Mouse (Mus musculus) megakaryocyte, adult 5-6 weeks (primary cell): ENCODE results near the gene Stard3. TPM values are rescaled to one million over a fixed set of nuclear protein-coding genes. Genes with fewer than 3 reads are reported as not detected.
A peak's percentile ranks its signal among the peaks of the same experiment; 100 is the strongest.
"Not testable (repeated sequence)": the region's sequence is repeated elsewhere in the genome, so short reads cannot be mapped to it uniquely, and the experiment has no call there.

Source experiments
- ATAC-seq: 2 replicates; pipeline ENCODE4 v1.8.0; 2016; ENCODE audit warnings: mild to moderate bottlenecking, inconsistent platforms; ENCODE audit not compliant: poor library complexity, severe bottlenecking
- total RNA-seq, 2 experiments: library from RNA; stranded (forward) in 1 of 2; stranded (reverse) in 1 of 2; fragments of 153-499, 151-499 nt in 1 of 2; fragments of 221-1000, 200-1000 nt in 1 of 2; gene quantifications; 2 replicates each; pipeline versions ENCODE4 v1.2.3 to v1.2.4; 2015 to 2017

Gene Stard3
- total RNA-seq, 2 experiments from 2014 or later: 28.5 to 39.9 TPM

DNA sequence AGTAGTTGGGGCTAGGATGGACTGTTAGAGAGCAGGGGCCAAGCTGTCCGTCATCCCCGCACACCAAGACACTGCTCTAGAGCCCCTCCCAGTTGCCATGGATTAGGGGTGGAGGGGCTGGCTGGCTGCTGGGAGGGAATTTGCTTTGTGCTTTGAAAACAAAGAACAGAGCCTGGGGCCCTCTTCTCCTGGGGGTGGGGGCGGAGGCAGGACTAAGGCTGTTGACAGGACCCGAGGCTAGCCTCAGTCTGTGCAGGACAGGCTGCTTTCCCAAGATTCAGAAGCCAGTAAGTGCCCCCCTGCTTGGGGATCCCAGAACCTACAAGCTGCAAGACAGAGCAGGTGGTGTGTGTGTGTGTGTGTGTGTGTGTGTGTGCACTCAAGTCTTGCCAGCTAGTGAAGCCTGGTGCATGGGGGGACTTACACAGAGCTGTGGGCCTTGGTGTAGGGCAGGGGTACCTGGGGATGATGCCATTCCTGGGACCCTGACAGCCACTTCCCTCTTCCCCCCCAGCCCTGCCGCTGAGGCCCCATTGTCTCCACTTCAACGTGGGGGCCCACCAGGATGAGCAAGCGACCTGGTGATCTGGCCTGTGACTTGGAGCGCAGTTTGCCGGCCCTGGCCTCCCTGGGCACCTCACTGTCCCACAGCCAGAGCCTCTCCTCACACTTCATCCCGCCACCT lies 13.5 kb downstream of the Stard3 start:
- ATAC-seq: no peak

DNA sequence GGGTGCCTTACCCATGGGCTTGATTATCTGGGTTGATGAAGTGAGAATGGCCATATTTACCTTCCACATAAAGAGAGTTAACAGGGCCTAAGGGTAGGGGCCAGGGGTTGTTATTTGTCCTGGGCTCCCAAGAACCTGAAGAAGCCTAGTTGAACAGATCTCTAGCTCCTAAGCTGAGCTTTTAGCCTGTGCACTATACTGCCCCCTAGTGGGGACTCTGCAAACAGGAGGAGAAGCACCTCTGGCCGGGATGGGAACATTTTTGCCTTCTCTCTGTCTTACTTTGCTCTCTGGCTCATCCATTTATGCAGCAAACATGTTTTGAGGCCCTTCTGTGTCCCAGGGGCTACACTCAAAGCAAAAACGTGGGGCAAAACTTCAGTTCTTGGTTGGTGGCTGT lies 14.2 kb downstream of the Stard3 start:
- ATAC-seq: peak; percentile 79

DNA sequence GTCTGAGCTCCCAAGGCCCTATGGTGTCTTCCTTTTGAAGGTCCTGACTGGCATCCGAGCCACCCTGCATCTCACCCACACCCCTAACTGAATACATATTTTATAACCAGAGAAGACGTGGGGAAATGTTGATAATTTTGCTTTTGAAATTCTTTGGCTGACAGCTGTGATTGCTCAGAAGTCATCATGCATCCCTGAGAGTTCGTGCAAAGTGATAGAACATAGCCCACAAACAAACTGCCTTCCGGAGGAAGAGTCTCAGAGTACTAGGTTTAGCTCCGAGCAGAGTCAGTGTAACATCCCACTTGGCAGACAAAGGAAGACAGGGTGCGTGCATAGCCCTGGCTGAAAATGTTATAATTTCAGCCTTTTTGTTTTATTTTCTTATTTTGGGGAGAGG lies 15.1 kb downstream of the Stard3 start:
- ATAC-seq: no peak

DNA sequence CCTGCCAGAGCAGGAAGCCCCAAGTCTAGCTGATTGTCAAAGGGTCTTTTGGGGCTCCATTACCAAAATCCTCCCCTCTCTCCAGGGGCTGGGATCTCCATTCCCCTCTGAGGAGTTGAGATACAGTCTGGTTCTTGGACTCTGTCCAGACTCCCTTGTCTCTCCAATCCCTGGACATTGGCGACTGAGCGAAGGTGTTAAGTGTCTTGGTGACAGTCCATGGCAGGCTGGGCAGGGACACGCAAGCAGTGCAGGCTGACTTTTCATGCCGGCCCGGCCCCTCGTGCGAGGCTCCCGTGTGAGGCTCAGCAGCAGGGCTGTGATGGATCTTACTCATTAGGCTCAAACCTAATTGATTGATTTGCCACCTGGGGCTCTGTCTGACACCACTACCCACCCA lies 16.1 kb downstream of the Stard3 start:
- no peak for ATAC-seq

DNA sequence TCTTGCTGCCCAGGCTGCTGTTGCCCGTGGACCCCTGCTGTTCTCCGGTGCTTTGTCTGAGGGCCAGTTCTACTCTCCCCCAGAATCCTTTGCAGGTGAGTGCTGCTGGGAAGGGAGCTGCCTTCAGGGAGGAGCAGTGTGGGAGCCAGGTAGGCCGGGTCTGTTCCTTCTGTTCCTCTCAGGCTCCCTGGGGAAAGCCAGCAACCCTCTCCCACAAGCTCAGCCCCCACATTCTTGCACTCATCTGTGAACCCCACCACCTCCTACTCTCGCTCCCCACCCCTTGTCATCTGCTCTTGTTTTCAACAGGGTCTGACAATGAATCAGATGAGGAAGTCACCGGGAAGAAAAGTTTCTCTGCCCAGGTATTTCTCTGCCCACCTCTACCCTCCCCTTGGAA lies 18.6 kb downstream of the Stard3 start:
- no peak for ATAC-seq

DNA sequence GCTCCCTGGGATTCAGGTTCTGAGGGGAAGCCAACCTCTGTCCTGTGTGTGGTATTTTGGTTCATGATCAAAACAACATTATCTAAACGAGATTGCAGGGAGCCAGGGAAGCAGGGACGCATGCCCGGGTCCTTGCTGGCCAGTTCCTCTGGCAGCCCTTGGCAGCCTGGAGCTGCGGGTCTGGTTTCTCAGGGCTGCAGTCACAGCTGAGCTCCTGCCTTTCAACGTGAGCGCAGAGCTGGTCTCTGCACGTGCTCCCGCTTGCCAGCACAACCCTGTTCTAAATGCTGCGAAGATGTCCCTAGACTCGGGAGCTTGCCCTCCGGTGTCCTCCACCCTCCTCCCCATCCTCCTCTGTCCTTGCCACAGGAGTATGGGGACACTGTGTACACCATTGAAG lies 19.6 kb downstream of the Stard3 start:
- no peak for ATAC-seq

DNA sequence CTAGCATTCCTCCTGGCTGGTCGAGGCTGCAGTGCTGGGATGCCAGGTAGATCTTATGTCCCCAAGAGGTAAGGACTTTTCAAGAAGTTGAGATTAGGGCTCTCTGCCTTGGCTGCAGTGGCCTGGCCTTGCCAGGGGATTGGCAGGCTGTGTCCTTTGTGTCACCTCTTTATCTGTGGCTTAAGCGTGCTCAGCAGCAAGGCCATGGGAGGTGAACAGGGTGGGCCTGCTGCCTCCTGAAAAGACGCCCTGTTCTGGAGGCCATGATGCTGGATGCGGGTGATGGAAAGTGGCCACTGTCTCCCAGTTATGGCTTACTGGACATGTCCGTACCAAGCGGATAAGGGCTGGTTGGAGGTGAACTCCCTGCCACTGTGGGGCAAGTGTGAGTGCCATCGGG lies 21.2 kb downstream of the Stard3 start:
- ATAC-seq: no peak

DNA sequence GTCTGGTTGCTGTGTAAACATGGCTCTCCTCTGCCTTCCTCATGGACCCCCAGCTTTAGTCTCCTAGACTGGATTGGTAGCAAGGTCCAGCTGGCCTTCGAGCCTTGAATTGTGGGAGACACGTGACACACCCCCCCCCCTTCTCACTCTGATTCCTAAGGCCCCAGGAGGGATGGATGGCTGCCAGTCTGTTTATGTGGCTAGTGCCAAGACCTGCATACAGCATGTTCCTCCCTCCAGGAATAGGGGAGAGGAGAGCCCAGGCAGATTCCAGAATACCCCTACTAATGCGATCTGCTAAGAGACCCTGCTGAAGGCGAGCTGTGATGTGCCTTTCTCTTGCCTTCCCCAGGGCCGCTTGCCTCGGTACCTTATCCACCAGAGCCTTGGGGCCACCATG lies 21.9 kb downstream of the Stard3 start:
- ATAC-seq: no peak

DNA sequence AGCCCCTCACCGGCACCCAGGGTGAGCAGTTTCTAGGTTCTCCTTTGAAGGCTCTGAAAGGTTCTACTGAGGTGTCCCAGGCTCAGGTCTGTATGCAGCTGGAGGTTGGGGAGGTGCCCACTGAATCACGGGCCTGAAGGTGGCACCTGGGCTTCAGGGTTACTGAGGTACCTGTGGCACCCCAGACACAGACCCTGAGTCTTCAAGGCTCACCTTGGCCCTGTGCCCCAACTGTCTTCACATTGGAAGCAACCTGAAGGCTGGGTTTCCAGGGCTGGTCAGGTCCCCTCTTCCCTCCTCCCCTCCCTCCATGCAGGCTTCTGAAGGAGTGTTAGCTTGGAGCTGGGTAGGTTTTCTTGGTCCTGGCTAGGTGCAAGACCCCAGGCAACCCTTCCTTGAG lies 23.5 kb downstream of the Stard3 start:
- no peak for ATAC-seq

DNA sequence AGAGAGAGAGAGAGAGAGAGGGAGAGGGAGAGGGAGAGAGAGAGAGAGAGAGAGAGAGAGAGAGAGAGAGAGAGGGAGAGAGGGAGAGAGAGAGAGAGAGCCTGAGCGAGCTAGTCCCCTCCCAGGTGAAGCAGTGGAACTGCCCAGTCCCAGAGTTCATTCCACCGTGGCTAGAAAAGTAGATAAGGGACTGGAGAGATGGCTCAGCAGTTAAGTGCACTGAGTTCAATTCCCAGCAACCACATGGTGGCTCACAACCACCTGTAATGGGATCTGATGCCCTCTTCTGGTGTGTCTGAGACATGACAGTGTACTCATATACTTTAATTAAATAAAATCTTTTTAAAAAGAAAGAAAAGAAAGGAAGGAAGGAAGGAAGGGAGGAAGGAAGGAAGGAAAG lies 24.2 kb downstream of the Stard3 start:
- not testable (repeated sequence) for ATAC-seq

DNA sequence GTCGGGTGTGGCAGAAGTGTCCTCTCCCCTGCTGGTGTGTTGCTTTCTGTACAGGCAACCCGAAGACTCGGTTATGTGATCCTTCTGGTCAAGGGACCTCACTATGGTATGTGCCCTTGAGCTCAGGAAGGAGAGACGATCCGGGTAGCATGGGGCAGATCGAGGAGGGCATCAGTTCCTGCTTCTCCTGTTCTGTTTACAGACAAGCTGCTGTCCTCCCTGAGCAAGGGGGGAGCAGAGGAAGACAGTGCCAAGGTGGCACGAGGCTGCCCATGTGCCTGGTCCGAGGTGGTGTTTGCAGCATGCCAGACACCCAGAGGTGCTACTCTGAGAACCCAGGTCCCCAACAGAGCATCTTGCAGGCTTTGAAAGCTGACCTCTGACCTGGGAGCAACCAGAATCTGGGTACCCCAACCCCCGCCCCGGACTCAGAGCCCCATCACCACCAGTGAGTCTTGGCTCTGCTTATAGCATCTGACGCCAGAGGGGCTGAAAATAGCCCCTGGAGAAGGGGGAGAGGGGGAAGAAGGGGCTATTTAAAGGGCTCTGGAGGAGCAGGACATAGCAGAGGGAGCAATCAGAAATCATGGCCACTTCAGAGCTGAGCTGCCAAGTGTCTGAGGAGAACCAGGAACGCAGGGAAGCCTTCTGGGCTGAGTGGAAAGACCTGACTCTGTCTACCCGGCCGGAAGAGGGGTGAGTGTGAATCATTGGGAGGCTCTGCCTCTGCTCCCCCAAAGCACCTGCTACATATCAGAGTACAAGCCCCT lies 25.3 kb downstream of the Stard3 start, which contains the start of gene Tcap:
Gene Tcap (plus strand): TSS at position 551 of the 770 bp plus-strand sequence.
- no peak for ATAC-seq

DNA sequence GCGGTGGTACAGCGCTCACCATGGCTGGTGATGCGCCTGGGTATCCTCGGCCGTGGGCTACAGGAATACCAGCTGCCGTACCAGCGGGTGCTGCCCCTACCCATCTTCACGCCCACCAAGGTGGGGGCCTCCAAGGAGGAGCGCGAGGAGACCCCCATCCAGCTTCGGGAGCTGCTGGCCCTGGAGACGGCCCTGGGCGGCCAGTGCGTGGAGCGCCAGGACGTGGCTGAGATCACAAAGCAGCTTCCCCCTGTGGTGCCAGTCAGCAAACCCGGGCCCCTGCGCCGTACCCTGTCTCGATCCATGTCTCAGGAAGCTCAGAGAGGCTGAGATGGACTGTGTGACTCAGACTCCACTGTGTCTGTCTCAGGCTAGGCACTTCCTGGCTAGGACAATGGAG lies 26.0 kb downstream of the Stard3 start:
- no peak for ATAC-seq

DNA sequence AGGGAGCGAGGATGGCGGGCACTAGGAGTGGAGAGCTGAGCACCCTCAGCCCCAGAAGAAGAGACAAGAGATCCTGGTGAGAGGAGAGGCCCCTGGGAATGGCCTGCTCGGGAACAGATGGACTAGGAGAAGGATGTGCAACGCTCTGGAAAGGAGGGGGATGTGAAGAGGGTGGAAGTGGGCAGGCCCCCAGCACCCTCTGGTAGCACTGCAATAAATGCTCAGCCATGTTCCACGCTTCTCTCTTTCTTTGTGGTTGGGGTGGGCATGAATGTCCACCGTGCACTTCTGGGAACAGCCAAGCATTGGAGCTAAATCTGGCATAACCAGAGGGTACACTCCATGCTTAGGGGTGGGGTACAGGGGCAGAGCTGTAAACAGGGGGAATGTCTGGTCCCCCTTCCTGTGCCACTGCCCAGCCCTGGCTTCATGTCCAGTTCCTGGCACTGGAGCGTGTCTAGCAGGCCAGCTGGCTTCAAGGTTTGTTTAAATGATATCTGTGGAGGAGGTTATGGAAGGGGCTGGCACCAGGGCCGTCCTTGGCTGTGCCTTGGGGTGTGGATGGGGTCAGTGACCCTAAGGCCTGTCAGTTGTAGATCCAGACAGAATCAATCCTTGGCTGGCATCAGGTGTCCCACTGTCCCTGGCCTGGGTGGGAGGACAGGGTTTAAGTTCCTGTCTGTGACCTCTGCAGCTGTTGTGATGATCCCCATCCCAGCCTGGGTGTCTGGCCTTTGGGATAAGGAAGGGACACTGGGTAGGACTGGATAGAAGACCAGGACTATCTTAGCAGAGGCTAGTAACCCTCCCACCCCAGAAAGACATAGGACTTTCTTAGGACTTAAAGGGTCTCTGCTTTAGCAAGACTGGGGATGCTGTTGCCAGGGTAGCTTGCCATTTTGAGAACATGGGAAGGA lies 26.8 kb downstream of the Stard3 start:
- ATAC-seq: no peak

DNA sequence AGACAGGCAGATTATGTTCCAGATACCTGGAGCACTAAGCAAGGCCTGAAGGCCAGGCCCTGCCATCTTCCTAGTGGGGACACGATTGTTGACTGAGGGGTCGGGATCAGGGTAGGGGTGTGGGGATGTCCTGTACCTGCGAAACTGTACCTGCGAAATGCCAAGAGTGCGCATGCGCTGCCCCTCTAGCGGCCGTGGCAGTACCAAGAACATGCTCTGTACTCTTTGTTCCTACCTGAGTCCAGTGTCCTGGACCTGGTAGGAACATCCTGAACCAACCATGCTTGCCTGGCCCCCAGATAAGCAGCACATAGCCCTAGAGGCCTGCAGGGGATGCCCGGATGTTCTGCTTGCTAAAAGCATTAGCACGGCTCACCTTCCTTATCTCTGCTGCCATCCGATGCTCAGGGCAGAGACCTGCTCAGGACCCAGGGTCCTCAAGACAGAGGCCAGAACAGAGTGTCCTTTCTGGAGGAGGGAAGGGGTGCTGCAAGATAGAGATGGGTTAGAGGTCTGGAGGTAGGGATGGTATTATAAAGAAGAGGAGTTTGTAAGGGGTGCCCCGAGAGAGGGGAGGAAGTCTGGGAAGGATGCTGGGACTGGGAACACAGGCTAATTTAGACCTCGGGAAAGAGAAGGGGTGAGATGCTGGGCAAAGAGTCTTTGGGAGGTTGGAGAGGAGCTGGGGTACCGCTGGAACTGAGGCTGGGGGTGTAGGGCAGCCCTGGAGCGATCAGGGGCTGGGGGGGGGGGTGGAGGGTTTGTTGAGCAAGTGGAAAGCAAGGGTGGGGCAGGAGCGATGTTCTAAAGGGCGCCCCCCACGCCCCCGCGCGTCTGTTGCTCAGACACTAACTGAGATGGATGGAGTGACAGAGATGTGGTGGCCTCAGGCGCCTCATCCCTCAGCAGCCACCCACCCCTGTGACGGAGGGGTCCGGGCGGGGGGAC lies 27.7 kb downstream of the Stard3 start, which contains the start of gene Pnmt:
Gene Pnmt (plus strand): TSS at position 813 of the 948 bp plus-strand sequence.
- ATAC-seq: no peak

DNA sequence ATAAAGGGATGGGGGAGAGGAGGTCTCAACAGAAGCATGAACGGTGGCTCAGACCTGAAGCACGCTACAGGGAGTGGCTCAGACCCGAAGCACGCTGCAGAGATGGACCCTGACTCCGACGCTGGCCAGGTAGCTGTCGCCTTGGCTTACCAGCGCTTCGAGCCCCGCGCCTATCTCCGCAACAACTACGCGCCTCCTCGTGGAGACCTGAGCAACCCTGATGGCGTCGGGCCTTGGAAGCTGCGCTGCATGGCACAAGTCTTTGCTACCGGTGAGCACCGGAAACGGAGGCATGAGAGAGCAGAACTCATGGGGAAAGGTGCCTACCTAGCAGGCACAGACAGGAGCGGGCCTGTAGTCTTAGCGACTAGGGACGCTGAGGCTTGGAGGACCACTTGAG lies 28.4 kb downstream of the Stard3 start:
- no peak for ATAC-seq

DNA sequence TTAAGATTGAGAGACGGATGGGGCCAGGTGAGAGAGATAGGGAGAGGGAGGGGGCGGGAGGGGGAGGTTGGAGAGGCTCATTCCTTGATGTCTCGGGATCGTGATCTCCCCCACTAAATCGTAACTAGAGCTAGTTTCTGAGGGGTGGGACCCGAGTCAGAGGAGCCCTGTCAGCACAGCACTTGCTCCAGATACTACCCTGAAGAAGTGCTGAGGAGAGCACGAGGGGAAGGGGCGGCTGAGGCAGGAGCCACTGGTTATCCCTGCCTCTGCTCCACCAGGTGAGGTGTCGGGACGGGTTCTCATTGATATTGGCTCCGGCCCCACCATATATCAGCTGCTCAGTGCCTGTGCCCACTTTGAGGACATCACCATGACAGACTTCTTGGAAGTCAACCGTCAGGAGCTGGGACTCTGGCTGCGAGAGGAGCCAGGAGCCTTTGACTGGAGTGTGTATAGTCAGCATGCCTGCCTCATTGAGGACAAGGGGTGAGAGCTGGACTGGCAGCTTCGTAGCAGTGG lies 28.9 kb downstream of the Stard3 start:
- no peak for ATAC-seq

DNA sequence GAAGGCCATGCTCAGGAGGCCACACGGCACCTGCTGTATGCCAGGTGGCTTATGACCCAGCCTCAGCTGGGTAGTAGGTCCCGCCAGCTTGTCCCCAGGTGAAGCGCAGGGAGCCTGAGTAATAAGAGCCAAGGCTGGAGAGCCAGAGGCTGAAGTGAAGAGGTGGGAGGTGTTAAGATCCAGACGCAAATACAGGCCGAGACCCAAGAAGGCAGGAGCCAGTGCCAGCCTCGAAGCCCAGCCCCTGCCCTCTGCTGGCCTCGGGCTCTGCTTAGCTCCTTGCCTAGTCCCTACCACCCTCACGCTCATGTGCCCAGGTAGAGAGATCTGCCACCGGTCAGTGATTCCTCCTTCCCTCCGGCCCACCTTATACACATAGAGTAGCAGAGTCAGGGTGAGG lies 30.1 kb downstream of the Stard3 start:
- ATAC-seq: no peak

DNA sequence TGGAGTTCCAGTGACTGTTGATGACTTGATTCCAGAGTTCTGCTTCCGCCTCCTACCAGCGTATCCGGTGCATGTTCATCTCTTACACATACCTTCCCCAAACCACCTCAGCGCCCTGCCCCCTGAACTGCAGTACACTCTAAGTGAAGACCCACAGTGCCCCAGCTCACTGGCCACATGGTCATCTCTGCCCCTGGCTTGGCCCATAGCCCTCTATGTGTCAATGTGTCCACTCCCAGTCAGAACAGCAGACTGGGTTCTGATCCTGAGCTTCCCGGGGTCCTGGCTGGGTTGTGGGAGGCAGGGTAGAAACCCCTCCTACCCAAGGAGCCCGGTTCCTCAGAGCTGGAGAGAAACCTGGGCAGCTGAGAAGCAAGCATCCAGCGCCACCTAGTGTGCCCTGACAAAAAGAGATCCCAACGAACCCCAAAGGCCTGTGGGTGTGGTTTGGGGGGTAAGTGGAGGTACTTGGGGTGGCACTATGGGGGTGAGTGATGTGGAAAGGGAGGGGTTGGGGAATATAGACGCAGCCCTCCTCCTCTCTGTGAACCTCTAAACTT lies 31.1 kb downstream of the Stard3 start:
- peak; percentile 52 for ATAC-seq

DNA sequence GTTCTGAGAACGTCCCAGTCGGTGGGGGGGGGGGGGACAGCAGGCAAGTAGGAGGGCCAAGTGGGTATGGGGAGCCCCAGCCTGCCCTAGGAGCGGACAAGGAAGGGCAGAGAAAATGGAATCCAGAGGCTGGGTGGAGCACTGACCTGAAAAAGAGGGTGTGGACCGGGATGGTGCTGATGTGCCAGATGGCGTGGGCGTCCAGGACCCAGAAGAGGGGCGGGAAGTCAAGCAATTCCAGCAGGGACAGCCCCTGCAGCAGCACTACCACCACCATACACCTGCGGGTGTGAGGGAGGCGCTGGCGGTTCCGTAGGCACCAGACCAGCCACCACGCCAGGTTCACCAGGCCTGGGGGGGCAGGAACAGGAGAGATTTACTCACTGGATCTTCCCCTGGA lies 32.0 kb downstream of the Stard3 start:
- no peak for ATAC-seq

DNA sequence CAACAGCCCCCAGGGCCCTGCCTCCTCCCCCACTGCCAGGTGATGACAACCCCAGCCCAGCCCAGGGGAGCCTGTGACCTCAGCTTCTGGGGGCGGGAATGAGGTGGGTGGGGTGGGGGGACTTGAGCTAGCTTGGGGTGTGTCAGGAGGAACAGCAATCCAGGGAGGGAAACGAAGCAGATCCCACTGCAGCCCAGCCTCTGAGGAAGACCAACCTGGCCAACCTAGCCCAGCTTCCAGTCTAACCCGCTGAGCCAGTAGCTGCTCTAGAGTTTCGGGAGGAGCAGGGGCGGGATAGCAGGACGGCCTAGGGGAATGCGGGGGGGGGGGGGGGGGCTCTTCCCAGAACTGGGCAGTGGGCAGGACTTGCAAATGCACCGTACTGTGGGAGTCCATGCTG lies 33.9 kb downstream of the Stard3 start:
- no peak for ATAC-seq
